Mouse (Mus musculus) CH12.LX (cell line): ENCODE data around the gene Myo1h. TPM values are rescaled to one million over a fixed set of nuclear protein-coding genes. Genes with fewer than 3 reads are reported as not detected.

Experiments used
- DNase-seq: peaks from one replicate; pipeline ENCODE4 v3.0.0-alpha.2; 2013; ENCODE audit errors: extremely low read depth
- H3K27ac ChIP-seq: 2 replicates; pipeline ENCODE4 v1.5.1; 2012; ENCODE audit warnings: low read depth, mild to moderate bottlenecking, control low read depth, moderate library complexity; ENCODE audit not compliant: insufficient read depth
- H3K27me3 ChIP-seq: replicated peaks from 2 replicates; pipeline ENCODE3; 2012; ENCODE audit warnings: inconsistent platforms
- H3K36me3 ChIP-seq, 2 experiments: replicated peaks in 1 of 2; 2 replicates each; pipeline versions ENCODE3 to v1.6.1; 2012; ENCODE audit warnings: inconsistent platforms in 1 of 2, low read length in 1 of 2, mild to moderate bottlenecking in 1 of 2, mixed read lengths in 1 of 2, moderate library complexity in 1 of 2; ENCODE audit not compliant: control insufficient read depth in 1 of 2, insufficient read depth in 1 of 2
- H3K4me1 ChIP-seq, 2 experiments: 2 replicates each; pipeline ENCODE4 v1.6.1; 2012; ENCODE audit warnings: inconsistent platforms in 1 of 2, moderate library complexity in 1 of 2; ENCODE audit not compliant: insufficient read depth in 2 of 2, control insufficient read depth in 1 of 2
- H3K4me2 ChIP-seq: 2 replicates; pipeline ENCODE4 v1.6.1; 2012; ENCODE audit warnings: low read depth, mild to moderate bottlenecking, control low read depth; ENCODE audit not compliant: poor library complexity, insufficient read depth, severe bottlenecking
- H3K4me3 ChIP-seq, 3 experiments: fragments of 150-350 bp in 1 of 3; sonication (generic) in 1 of 3; replicated peaks in 1 of 3; 2 replicates each; pipeline versions ENCODE3 to v1.5.1; 2011 to 2012; ENCODE audit warnings: low read depth in 2 of 3, low read length in 2 of 3, mild to moderate bottlenecking in 2 of 3, moderate library complexity in 2 of 3, control low read depth in 1 of 3, improper control_type of control experiment in 1 of 3, inconsistent platforms in 1 of 3, mixed read lengths in 1 of 3; ENCODE audit not compliant: poor library complexity in 1 of 3
- H3K79me2 ChIP-seq: replicated peaks from 2 replicates; pipeline ENCODE4 v1.6.1; 2012; ENCODE audit warnings: mild to moderate bottlenecking, moderate library complexity; ENCODE audit not compliant: control insufficient read depth, poor library complexity, insufficient read depth, severe bottlenecking; ENCODE audit errors: extremely low read depth
- H3K9ac ChIP-seq: 2 replicates; pipeline ENCODE4 v1.6.1; 2012; ENCODE audit warnings: low read depth, mild to moderate bottlenecking, control low read depth, moderate library complexity; ENCODE audit not compliant: insufficient read depth
- H3K9me3 ChIP-seq: replicated peaks from 2 replicates; pipeline ENCODE3; 2012; ENCODE audit warnings: low read length, inconsistent platforms, mixed read lengths
- BHLHE40 ChIP-seq: IDR thresholded peaks from 2 replicates; pipeline ENCODE4 v1.6.1; 2011; ENCODE audit warnings: mild to moderate bottlenecking, low read depth, low read length, improper control_type of control experiment
- CTCF ChIP-seq, 2 experiments: IDR thresholded peaks in 1 of 2; conservative IDR thresholded peaks in 1 of 2; 2 replicates each; pipeline ENCODE4 v1.5.1; 2011 to 2012; ENCODE audit warnings: low read depth in 2 of 2, low read length in 2 of 2, improper control_type of control experiment in 1 of 2, inconsistent platforms in 1 of 2, mild to moderate bottlenecking in 1 of 2, moderate library complexity in 1 of 2
- E2F4 ChIP-seq: IDR thresholded peaks from 2 replicates; pipeline ENCODE4 v1.6.1; 2011; ENCODE audit warnings: low read depth, low read length, improper control_type of control experiment; ENCODE audit not compliant: insufficient replicate concordance
- ELF1 ChIP-seq: IDR thresholded peaks from 2 replicates; pipeline ENCODE4 v1.6.1; 2014; ENCODE audit warnings: low read depth, mild to moderate bottlenecking, inconsistent platforms, low read length, improper control_type of control experiment
- EP300 ChIP-seq: IDR thresholded peaks from 2 replicates; pipeline ENCODE4 v1.6.1; 2011; ENCODE audit warnings: low read length, improper control_type of control experiment
- ETS1 ChIP-seq: conservative IDR thresholded peaks from 2 replicates; pipeline ENCODE4 v1.6.1; 2012; ENCODE audit warnings: low read depth, mild to moderate bottlenecking, inconsistent platforms, low read length, improper control_type of control experiment, moderate library complexity
- JUN ChIP-seq: IDR thresholded peaks from 2 replicates; pipeline ENCODE4 v1.6.1; 2011; ENCODE audit warnings: low read depth, mild to moderate bottlenecking, low read length, improper control_type of control experiment, moderate library complexity; ENCODE audit not compliant: insufficient read depth
- JUND ChIP-seq: conservative IDR thresholded peaks from 2 replicates; pipeline ENCODE4 v1.6.1; 2011; ENCODE audit warnings: low read depth, low read length, improper control_type of control experiment
- KAT2A ChIP-seq: IDR thresholded peaks from 2 replicates; pipeline ENCODE4 v1.6.1; 2012; ENCODE audit warnings: low read length, improper control_type of control experiment, inconsistent platforms; ENCODE audit not compliant: insufficient replicate concordance
- MAFK ChIP-seq: IDR thresholded peaks from 2 replicates; pipeline ENCODE4 v1.6.1; 2011; ENCODE audit warnings: low read length, improper control_type of control experiment; ENCODE audit not compliant: insufficient replicate concordance
- MAZ ChIP-seq: IDR thresholded peaks from 2 replicates; pipeline ENCODE4 v1.6.1; 2012; ENCODE audit warnings: low read depth, mild to moderate bottlenecking, inconsistent platforms, low read length, improper control_type of control experiment, moderate library complexity
- MXI1 ChIP-seq: IDR thresholded peaks from 2 replicates; pipeline ENCODE4 v1.6.1; 2011; ENCODE audit warnings: mild to moderate bottlenecking, low read depth, low read length, improper control_type of control experiment
- POLR2A ChIP-seq: IDR thresholded peaks from 2 replicates; pipeline ENCODE4 v1.6.1; 2011; ENCODE audit warnings: low read depth, mild to moderate bottlenecking, improper control_type of control experiment, low read length
- POLR2AphosphoS2 ChIP-seq: IDR thresholded peaks from 2 replicates; pipeline ENCODE4 v1.6.1; 2011; ENCODE audit warnings: low read depth, low read length, improper control_type of control experiment
- RAD21 ChIP-seq: IDR thresholded peaks from 2 replicates; pipeline ENCODE4 v1.6.1; 2011; ENCODE audit warnings: low read depth, mild to moderate bottlenecking, low read length, improper control_type of control experiment, moderate library complexity
- SIN3A ChIP-seq: IDR thresholded peaks from 2 replicates; pipeline ENCODE4 v1.6.1; 2012; ENCODE audit warnings: low read length, improper control_type of control experiment, inconsistent platforms
- SMC3 ChIP-seq: IDR thresholded peaks from 2 replicates; pipeline ENCODE4 v1.6.1; 2011; ENCODE audit warnings: low read depth, low read length, improper control_type of control experiment
- TCF12 ChIP-seq: IDR thresholded peaks from 2 replicates; pipeline ENCODE4 v1.6.1; 2014; ENCODE audit warnings: low read depth, mild to moderate bottlenecking, inconsistent platforms, low read length, improper control_type of control experiment
- USF1 ChIP-seq: IDR thresholded peaks from 2 replicates; pipeline ENCODE4 v1.6.1; 2014; ENCODE audit warnings: low read depth, mild to moderate bottlenecking, inconsistent platforms, low read length, improper control_type of control experiment
- USF2 ChIP-seq: conservative IDR thresholded peaks from 2 replicates; pipeline ENCODE4 v1.6.1; 2011; ENCODE audit warnings: low read depth, low read length, improper control_type of control experiment
- ZKSCAN1 ChIP-seq: IDR thresholded peaks from 2 replicates; pipeline ENCODE4 v1.6.1; 2012; ENCODE audit warnings: low read depth, inconsistent platforms, low read length, improper control_type of control experiment, borderline replicate concordance
- ZNF384 ChIP-seq: IDR thresholded peaks from 2 replicates; pipeline ENCODE4 v1.6.1; 2012; ENCODE audit warnings: low read depth, low read length, improper control_type of control experiment, inconsistent platforms
- dilution Hi-C: fragments of 300-500 bp; cut with MboI; formaldehyde crosslinking; loops from 2 replicates; pipeline ENCODE4 v1.14.3; 2020; ENCODE audit warnings: low sequenced_read_pairs; ENCODE audit not compliant: extremely low pct_unique_long_range_greater_than_20kb, extremely low pct_ligation_motif_present
- in situ Hi-C: fragments of 300-500 bp; cut with MboI; formaldehyde crosslinking; loops from 3 replicates; pipeline ENCODE4 v1.14.3; 2019; ENCODE audit warnings: low sequenced_read_pairs, low pct_ligation_motif_present, low pct_unique_long_range_greater_than_20kb, mixed read lengths
- polyA plus RNA-seq: library from polyadenylated mRNA; unstranded; fragments of >175 nt; gene quantifications from 2 replicates; pipeline ENCODE4 v1.2.1, GENCODE M21; 2012; ENCODE audit warnings: low read depth; ENCODE audit not compliant: insufficient read length
- total RNA-seq, 2 experiments: library from RNA; depleted of rRNA; stranded (reverse); fragments of 300-350 nt in 1 of 2; fragments of >200 nt in 1 of 2; gene quantifications; 2 replicates each; pipeline ENCODE4 v1.2.3; 2012 to 2014

The Myo1h gene
- total and polyA plus RNA-seq, 3 experiments: 1.1 to 4.4 (median 1.8) TPM

DNA sequence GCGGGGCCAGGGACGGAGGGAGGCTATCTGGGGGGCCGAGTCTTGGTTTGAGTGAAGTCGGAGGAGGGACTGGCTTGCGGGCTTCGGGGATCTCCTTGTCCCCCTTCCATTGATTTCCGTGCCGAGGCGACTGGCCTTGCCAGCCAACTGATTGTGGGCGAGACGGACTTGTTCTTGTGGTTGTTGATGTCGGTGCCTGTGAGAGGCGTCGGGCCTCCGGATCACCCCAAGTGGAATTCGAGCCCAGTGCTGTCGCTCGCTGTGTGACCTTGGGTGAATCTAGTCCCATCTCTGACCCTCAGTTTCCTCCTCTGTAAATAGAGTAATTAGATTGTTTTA lies 92.0 kb downstream of the Myo1h start:
- Histone ChIP-seq H3K79me2 (peaks cover 22% of the 10 kb centered on the region), H3K27ac (no peak overlapping the region), H3K27me3 (no peaks in the 10 kb centered on the region), H3K36me3 (peaks cover 15 to 42% of the 10 kb centered on the region in 2 experiments), H3K9me3 (no peaks in the 10 kb centered on the region), H3K9ac (peak overlapping the region; percentile 81), H3K4me3 (peak overlapping the region; percentile 91 to 93 (median 92)), H3K4me2 (peak overlapping the region; percentile 83; the same call in 1 of the 2 replicates), H3K4me1 (peaks cover 4 to 32% of the 10 kb centered on the region in 2 experiments)
- in situ Hi-C loops: loop anchor here (5.0 kb wide), 1 partner anchor 59 kb away; no protein-coding TSS in a partner anchor
- DNase-seq: peak; percentile 12
- dilution Hi-C loops: no loop called here
- 0 out of 2 replicates have a peak, but pooled peaks have one; percentile 3 for TF ChIP-seq SIN3A
- TF ChIP-seq CTCF (conservative IDR thresholded peaks at IDR 0.05 in 1 of 2, IDR thresholded peaks at IDR 0.05 in 1 of 2; ENCODE audit: low read depth in 2 of 2, low read length in 2 of 2): no peak

GRCm38 (mm10) chr5:114383184-114383904 lies 94.4 kb downstream of the Myo1h start:
- Histone ChIP-seq H3K4me1 (peaks cover 4 to 25% of the 10 kb centered on the region in 2 experiments), H3K9ac (no peak overlapping the region)

DNA sequence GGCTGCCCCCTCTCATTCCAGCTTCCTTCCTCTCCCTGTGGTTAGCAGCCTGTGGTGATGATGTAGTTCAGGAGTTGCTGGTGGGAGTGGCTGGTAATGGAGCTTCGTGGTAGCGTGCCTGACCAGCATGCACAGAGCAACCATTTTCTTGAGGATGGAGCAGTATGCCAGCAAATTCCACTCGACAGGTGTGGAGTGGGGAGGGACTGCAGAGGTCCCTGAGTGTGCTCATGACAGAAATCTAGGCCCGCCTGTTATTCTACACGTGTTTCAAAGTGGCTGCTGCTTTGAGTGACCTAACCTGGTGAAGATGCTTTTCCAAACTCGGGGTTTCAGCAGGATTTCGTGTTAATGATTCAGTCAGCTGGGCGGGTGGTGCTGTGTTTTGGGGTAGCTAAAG lies 95.5 kb downstream of the Myo1h start:
- in situ Hi-C loops: loop anchor here (5.0 kb wide), 1 partner anchor 62 kb away; no protein-coding TSS in a partner anchor
- no peak overlapping the region for H3K4me3 ChIP-seq
- H3K27me3 ChIP-seq: no peaks in the 10 kb centered on the region
- H3K36me3 ChIP-seq: peaks cover 46 to 62% of the 10 kb centered on the region in 2 experiments
- peaks cover 4 to 16% of the 10 kb centered on the region in 2 experiments for H3K4me1 ChIP-seq
- no peak for DNase-seq
- dilution Hi-C loops: no loop called here
- no peaks in the 10 kb centered on the region for H3K9me3 ChIP-seq
- TF ChIP-seq SIN3A: no peak
- no peak for TF ChIP-seq POLR2AphosphoS2
- TF ChIP-seq EP300: no peak
- no peak for TF ChIP-seq ETS1
- TF ChIP-seq MAZ: no peak
- TF ChIP-seq, all 38 proteins: peak for 0
- H3K27ac ChIP-seq: no peak overlapping the region
- no peak overlapping the region for H3K4me2 ChIP-seq
- no peak overlapping the region for H3K9ac ChIP-seq
- H3K79me2 ChIP-seq: peaks cover 22% of the 10 kb centered on the region

More at GRCm38 (mm10) chr5:114383184-114383904, 94.4 kb downstream of the Myo1h start:
- in situ Hi-C loops: loop anchor here (5.0 kb wide), 1 partner anchor 61 kb away; no protein-coding TSS in a partner anchor
- peaks cover 36 to 51% of the 10 kb centered on the region in 2 experiments for H3K36me3 ChIP-seq
- H3K9me3 ChIP-seq: no peaks in the 10 kb centered on the region
- TF ChIP-seq E2F4 (no peak), SMC3 (peak; percentile 85), ZNF384 (peak; percentile 22; the same call in 1 of the 2 replicates), RAD21 (peak; percentile 50), POLR2A (no peak), TCF12 (no peak), EP300 (no peak), JUN (no peak), BHLHE40 (no peak), MXI1 (no peak), USF2 (no peak), ELF1 (no peak), JUND (no peak), CTCF (conservative IDR thresholded peaks at IDR 0.05 in 1 of 2, IDR thresholded peaks at IDR 0.05 in 1 of 2; ENCODE audit: low read depth in 2 of 2, low read length in 2 of 2) (peak; percentile 80 to 88), KAT2A (no peak), POLR2AphosphoS2 (no peak), USF1 (no peak), ZKSCAN1 (no peak), MAFK (no peak), SIN3A (no peak)
- dilution Hi-C loops: no loop called here
- H3K27ac ChIP-seq: no peak overlapping the region
- peaks cover 22% of the 10 kb centered on the region for H3K79me2 ChIP-seq
- H3K27me3 ChIP-seq: no peaks in the 10 kb centered on the region
- H3K4me2 ChIP-seq: no peak overlapping the region
- H3K4me3 ChIP-seq: no peak overlapping the region
- peak; percentile 45 for DNase-seq
